Mouse (Mus musculus) heart, embryonic 14.5 days (tissue): ENCODE data around the gene Agpat2. TPM values are rescaled to one million over a fixed set of nuclear protein-coding genes. Genes with fewer than 3 reads are reported as not detected.
A peak's percentile ranks its signal among the peaks of the same experiment; 100 is the strongest.

Experiments used
- ATAC-seq: fragments of 200-750 bp; cut with Nextera tagmentation; 2 replicates; pipeline ENCODE4 v1.8.0; 2017; ENCODE audit warnings: low read depth, moderate TSS enrichment; ENCODE audit not compliant: insufficient number of reproducible peaks, insufficient read depth, low FRiP score
- H3K27ac ChIP-seq, 2 experiments: fragments of 200-500 bp in 1 of 2; fragments of 300-500 bp in 1 of 2; sonication (generic) in 1 of 2; replicated peaks in 1 of 2; 2 replicates each; pipeline ENCODE4 v1.5.1; 2012 to 2014; ENCODE audit warnings: low read depth in 2 of 2, low read length in 2 of 2, control low read depth in 1 of 2, mild to moderate bottlenecking in 1 of 2, mixed read lengths in 1 of 2; ENCODE audit not compliant: control insufficient read depth in 1 of 2, insufficient read depth in 1 of 2
- H3K27me3 ChIP-seq: fragments of 300-500 bp; sonication (generic); 2 replicates; pipeline ENCODE4 v1.6.1; 2014; ENCODE audit warnings: mild to moderate bottlenecking, low read length, control low read depth; ENCODE audit not compliant: control insufficient read depth, insufficient read depth
- H3K36me3 ChIP-seq: fragments of 300-500 bp; sonication (generic); 2 replicates; pipeline ENCODE4 v1.6.1; 2014; ENCODE audit warnings: mild to moderate bottlenecking, control low read depth, low read length, mixed read lengths; ENCODE audit not compliant: control insufficient read depth, insufficient read depth
- H3K4me1 ChIP-seq, 2 experiments: fragments of 200-500 bp in 1 of 2; fragments of 300-500 bp in 1 of 2; sonication (generic) in 1 of 2; 2 replicates each; pipeline ENCODE4 v1.6.1; 2012 to 2014; ENCODE audit warnings: low read length in 2 of 2, control low read depth in 1 of 2, mixed read lengths in 1 of 2; ENCODE audit not compliant: control insufficient read depth in 2 of 2, insufficient read depth in 2 of 2
- H3K4me2 ChIP-seq: fragments of 300-500 bp; sonication (generic); 2 replicates; pipeline ENCODE4 v1.6.1; 2014; ENCODE audit warnings: mild to moderate bottlenecking, low read length
- H3K4me3 ChIP-seq, 2 experiments: fragments of 200-500 bp in 1 of 2; fragments of 300-500 bp in 1 of 2; sonication (generic) in 1 of 2; 2 replicates each; pipeline ENCODE4 v1.5.1; 2012 to 2014; ENCODE audit warnings: low read length in 2 of 2, mild to moderate bottlenecking in 2 of 2, control low read depth in 1 of 2, low read depth in 1 of 2, moderate library complexity in 1 of 2; ENCODE audit not compliant: control insufficient read depth in 1 of 2, insufficient read depth in 1 of 2
- H3K9ac ChIP-seq: fragments of 300-500 bp; sonication (generic); 2 replicates; pipeline ENCODE4 v1.6.1; 2014; ENCODE audit warnings: mild to moderate bottlenecking, low read length
- H3K9me3 ChIP-seq: fragments of 300-500 bp; sonication (generic); 2 replicates; pipeline ENCODE4 v1.6.1; 2016; ENCODE audit warnings: low read length, control low read depth; ENCODE audit not compliant: control insufficient read depth
- WGBS: fragments of 180-500 bp; shearing (Covaris S2); extraction: QIAGEN DNeasy Blood & Tissue Kit; methylation state at CpG from one replicate; pipeline ENCODE4 v1.1.7; 2014; 5-methylcytosine and 5-hydroxymethylcytosine counted together
- polyA plus RNA-seq: library from polyadenylated mRNA; unstranded; fragments of >200 nt; fragmentation: Nextera tagmentation; extraction: Ambion mirVana; gene quantifications from 2 replicates; pipeline ENCODE4 v1.2.1, GENCODE M21; 2014

The Agpat2 gene
- polyA plus RNA-seq, 1 experiment from 2014 or later, result 24.7 TPM

- no peaks in the 10 kb centered on the region for H3K9me3 ChIP-seq
- no peak overlapping the region for H3K4me3 ChIP-seq
- H3K36me3 ChIP-seq, result peaks cover 6% of the 10 kb centered on the region
- H3K27ac ChIP-seq, result no peak overlapping the region
- H3K9ac ChIP-seq, result no peak overlapping the region
- H3K4me2 ChIP-seq, result no peak overlapping the region
- no peaks in the 10 kb centered on the region for H3K27me3 ChIP-seq
- peaks cover 3 to 12% of the 10 kb centered on the region in 2 experiments for H3K4me1 ChIP-seq
- 96% methylated on average over 2 of the region's 2 CpGs for WGBS
- no peak for ATAC-seq
Measured at GRCm38 (mm10) chr2:26600664-26601063, 3.6 kb downstream of the Agpat2 start.

DNA sequence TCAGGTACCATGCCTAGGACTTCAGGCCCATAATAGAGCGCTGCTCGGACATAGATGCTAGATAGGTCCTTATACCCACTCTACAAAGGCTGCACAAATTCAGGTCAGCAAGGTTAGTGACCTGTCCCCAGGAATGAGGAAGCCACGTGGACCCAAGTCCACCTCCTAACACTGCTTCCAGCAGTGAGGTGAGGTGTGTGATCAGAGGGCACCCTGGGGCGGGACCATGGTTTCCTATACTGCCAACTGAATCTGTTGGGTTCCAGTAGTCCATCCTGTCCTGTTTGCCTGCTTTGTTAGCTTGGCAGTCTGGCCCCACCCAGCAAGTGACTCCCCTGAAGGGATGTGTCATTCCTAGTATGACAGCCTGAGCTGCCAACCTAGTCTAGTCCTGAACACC is 4.3 kb downstream of the Agpat2 start:
- peaks cover 3 to 12% of the 10 kb centered on the region in 2 experiments for H3K4me1 ChIP-seq
- H3K27ac ChIP-seq, result no peak overlapping the region
- H3K9me3 ChIP-seq, result no peaks in the 10 kb centered on the region
- H3K9ac ChIP-seq, result no peak overlapping the region
- peaks cover 8% of the 10 kb centered on the region for H3K36me3 ChIP-seq
- no peak overlapping the region for H3K4me2 ChIP-seq
- ATAC-seq, result no peak
- H3K27me3 ChIP-seq, result no peaks in the 10 kb centered on the region
- H3K4me3 ChIP-seq, result no peak overlapping the region
- 92% methylated on average over 4 of the region's 4 CpGs for WGBS

GRCm38 (mm10) chr2:26598462-26598861 is 5.8 kb downstream of the Agpat2 start:
- H3K4me2 ChIP-seq, result no peak overlapping the region
- WGBS, result 58% methylated on average over 3 of the region's 3 CpGs

GRCm38 (mm10) chr2:26597810-26598209 is 6.4 kb downstream of the Agpat2 start:
- Histone ChIP-seq H3K27ac (no peak overlapping the region), H3K36me3 (peaks cover 28% of the 10 kb centered on the region), H3K4me3 (no peak overlapping the region), H3K4me1 (peaks cover 0 to under 1% of the 10 kb centered on the region in 2 experiments; a peak in 2 of 4 replicates), H3K9me3 (no peaks in the 10 kb centered on the region), H3K4me2 (no peak overlapping the region), H3K27me3 (no peaks in the 10 kb centered on the region), H3K9ac (no peak overlapping the region)
- no peak for ATAC-seq
- WGBS, result 81% methylated on average over 2 of the region's 2 CpGs

More at GRCm38 (mm10) chr2:26598462-26598861, 5.8 kb downstream of the Agpat2 start:
- H3K9me3 ChIP-seq, result no peaks in the 10 kb centered on the region
- H3K4me3 ChIP-seq, result no peak overlapping the region
- H3K4me1 ChIP-seq, result peaks cover 0 to 7% of the 10 kb centered on the region in 2 experiments; a peak in 3 of 4 replicates
- no peaks in the 10 kb centered on the region for H3K27me3 ChIP-seq
- no peak for ATAC-seq
- H3K27ac ChIP-seq, result no peak overlapping the region
- H3K9ac ChIP-seq, result no peak overlapping the region
- peaks cover 21% of the 10 kb centered on the region for H3K36me3 ChIP-seq

DNA sequence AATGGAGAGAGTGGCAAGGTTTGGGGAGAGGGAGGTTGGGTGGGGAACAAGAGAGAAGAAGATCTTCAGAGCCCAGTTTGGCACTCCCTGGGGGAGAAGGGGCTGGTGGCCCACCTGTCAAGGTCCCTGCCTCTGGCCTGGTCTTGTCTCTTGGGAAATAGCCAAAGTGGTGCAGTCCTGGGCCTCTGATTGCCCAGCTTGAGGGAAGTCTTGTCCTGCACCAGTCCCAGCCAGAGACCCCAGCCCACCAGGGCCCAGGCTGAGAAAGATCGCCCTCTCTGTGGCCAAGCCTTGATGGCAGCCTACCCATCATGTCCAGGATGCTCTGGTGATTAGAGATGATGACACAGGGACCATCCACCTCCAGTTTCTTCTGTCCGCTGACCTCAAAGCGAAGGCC is 7.3 kb downstream of the Agpat2 start:
- no peak for ATAC-seq
- Histone ChIP-seq H3K4me1 (no peaks in the 10 kb centered on the region), H3K9ac (no peak overlapping the region), H3K36me3 (peaks cover 36% of the 10 kb centered on the region), H3K4me2 (no peak overlapping the region), H3K4me3 (no peak overlapping the region), H3K27ac (no peak overlapping the region), H3K27me3 (no peaks in the 10 kb centered on the region), H3K9me3 (no peaks in the 10 kb centered on the region)
- 80% methylated on average over 3 of the region's 3 CpGs for WGBS

DNA sequence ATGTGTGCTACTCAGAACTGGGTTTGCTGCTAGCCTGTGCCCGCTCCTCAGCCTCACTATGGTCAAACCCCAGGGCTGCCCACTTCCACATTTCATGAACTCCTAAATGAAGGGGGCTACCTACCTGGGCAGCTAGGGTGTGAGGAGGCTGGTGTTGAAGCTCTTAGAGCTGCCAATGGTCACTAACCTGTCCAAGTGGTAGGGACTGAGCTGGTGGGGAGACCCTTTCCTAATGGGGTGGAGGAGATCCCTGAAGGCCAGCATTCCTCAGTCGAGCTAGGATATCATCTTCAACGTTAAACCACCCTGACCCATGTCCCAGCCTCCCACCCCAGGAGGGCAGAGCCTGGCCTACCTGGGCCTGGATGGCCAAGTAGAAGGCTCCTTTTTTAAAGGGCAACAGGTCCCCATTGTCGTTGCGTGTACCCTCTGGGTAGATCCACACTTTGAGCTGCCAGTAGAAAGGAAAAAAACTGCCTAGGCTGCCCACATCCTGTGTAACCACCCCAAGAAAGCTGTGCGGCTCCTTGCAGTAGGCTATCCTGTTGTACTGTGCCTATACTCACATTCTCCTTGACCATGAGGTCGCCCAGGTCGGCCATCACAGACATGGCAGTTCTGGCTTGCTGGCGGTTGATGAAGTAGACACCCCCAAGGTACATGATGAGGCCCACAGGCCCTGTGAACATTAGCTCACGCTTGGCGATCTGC is 8.3 kb downstream of the Agpat2 start:
- 70% methylated on average over 11 of the region's 11 CpGs for WGBS
- Histone ChIP-seq H3K27ac (0 out of 4 replicates have a peak overlapping the region, but pooled peaks of 1 of the 2 experiments have one; percentile 19), H3K9ac (no peak overlapping the region), H3K4me3 (no peak overlapping the region), H3K4me2 (no peak overlapping the region), H3K4me1 (no peaks in the 10 kb centered on the region), H3K36me3 (peaks cover 38% of the 10 kb centered on the region), H3K27me3 (no peaks in the 10 kb centered on the region), H3K9me3 (no peaks in the 10 kb centered on the region)
- ATAC-seq, result peak; percentile 22; the same call in 1 of the 2 replicates

GRCm38 (mm10) chr2:26594934-26595724 is 9.1 kb downstream of the Agpat2 start:
- H3K9me3 ChIP-seq, result no peaks in the 10 kb centered on the region
- H3K27me3 ChIP-seq, result no peaks in the 10 kb centered on the region
- ATAC-seq, result peak; percentile 11
- H3K9ac ChIP-seq, result no peak overlapping the region
- no peak overlapping the region for H3K27ac ChIP-seq
- WGBS, result 60% methylated on average over 6 of the region's 6 CpGs
- no peaks in the 10 kb centered on the region for H3K4me1 ChIP-seq
- H3K4me2 ChIP-seq, result no peak overlapping the region
- peaks cover 44% of the 10 kb centered on the region for H3K36me3 ChIP-seq
- no peak overlapping the region for H3K4me3 ChIP-seq
